Mouse (Mus musculus): Measurements from ENCODE around the gene Trpm4.
"Not testable (repeated sequence)": the region's sequence is repeated elsewhere in the genome, so short reads cannot be mapped to it uniquely, and the experiment has no call there.

Trpm4 gene

GRCm38 (mm10) chr7:45309455-45309854 lies 24.1 kb downstream of the Trpm4 start:
- no peak for DNase-seq

- DNase-seq, result no peak
Measured at GRCm38 (mm10) chr7:45308551-45309240, 24.9 kb downstream of the Trpm4 start.

GRCm38 (mm10) chr7:45305275-45305674 lies 28.3 kb downstream of the Trpm4 start:
- DNase-seq, result no peak

- no peak for DNase-seq
Measured at GRCm38 (mm10) chr7:45304869-45305268, 28.7 kb downstream of the Trpm4 start.

GRCm38 (mm10) chr7:45302626-45303025 lies 31.0 kb downstream of the Trpm4 start:
- DNase-seq, result no peak

GRCm38 (mm10) chr7:45300270-45300669 lies 33.3 kb downstream of the Trpm4 start:
- DNase-seq, result no peak

GRCm38 (mm10) chr7:45299752-45300151 lies 33.8 kb downstream of the Trpm4 start:
- no peak for DNase-seq

- DNase-seq, result no peak
Measured at GRCm38 (mm10) chr7:45297563-45297962, 36.0 kb downstream of the Trpm4 start.

- DNase-seq, result no peak
Measured at GRCm38 (mm10) chr7:45296626-45297025, 37.0 kb downstream of the Trpm4 start.

- no peak for DNase-seq
Measured at GRCm38 (mm10) chr7:45286486-45286885, 47.1 kb downstream of the Trpm4 start.

GRCm38 (mm10) chr7:45277136-45277760 lies 56.3 kb downstream of the Trpm4 start, which contains the start of gene Slc6a21:
Slc6a21 (plus strand) TSS chr7:45277513.
- DNase-seq, result peak; percentile 41 to 49

GRCm38 (mm10) chr7:45273672-45274071 lies 59.9 kb downstream of the Trpm4 start:
- DNase-seq, result no peak

GRCm38 (mm10) chr7:45272786-45273412 lies 60.7 kb downstream of the Trpm4 start:
- DNase-seq, result no peak

GRCm38 (mm10) chr7:45265518-45265917 lies 68.1 kb downstream of the Trpm4 start:
- DNase-seq, result no peak

- DNase-seq, result no peak
Measured at GRCm38 (mm10) chr7:45264348-45264747, 69.2 kb downstream of the Trpm4 start.

- DNase-seq, result no peak
Measured at GRCm38 (mm10) chr7:45263006-45263607, 70.5 kb downstream of the Trpm4 start.

- no peak for DNase-seq
Measured at GRCm38 (mm10) chr7:45262266-45262665, 71.3 kb downstream of the Trpm4 start.

- no peak for DNase-seq
Measured at GRCm38 (mm10) chr7:45259281-45259680, 74.3 kb downstream of the Trpm4 start.

GRCm38 (mm10) chr7:45257063-45257840 lies 76.3 kb downstream of the Trpm4 start:
- DNase-seq, result no peak

- DNase-seq, result not testable (repeated sequence)
Measured at GRCm38 (mm10) chr7:45255822-45256221, 77.8 kb downstream of the Trpm4 start.

GRCm38 (mm10) chr7:45253806-45254205 lies 79.8 kb downstream of the Trpm4 start:
- no peak for DNase-seq
